Mouse (Mus musculus) MEL (cell line): ENCODE data around the gene Sppl3. TPM values are rescaled to one million over a fixed set of nuclear protein-coding genes. Genes with fewer than 3 reads are reported as not detected.

Source experiments
- DNase-seq: peaks from one replicate; pipeline ENCODE4 v3.0.0; 2011; ENCODE audit warnings: low read depth, low spot score
- H3K27ac ChIP-seq: 2 replicates; pipeline ENCODE4 v1.5.1; 2012; ENCODE audit warnings: low read depth, mild to moderate bottlenecking, control low read depth, low read length, moderate library complexity; ENCODE audit not compliant: control insufficient read depth
- H3K27me3 ChIP-seq, 2 experiments: fragments of 150-350 bp in 1 of 2; sonication (generic) in 1 of 2; 2 replicates each; pipeline ENCODE4 v1.6.1; 2012; ENCODE audit warnings: low read length in 2 of 2, mild to moderate bottlenecking in 2 of 2, improper control_type of control experiment in 1 of 2, moderate library complexity in 1 of 2; ENCODE audit not compliant: insufficient read depth in 2 of 2, control insufficient read depth in 1 of 2
- H3K36me3 ChIP-seq, 2 experiments: 2 replicates each; pipeline ENCODE4 v1.6.1; 2012 to 2014; ENCODE audit warnings: low read length in 2 of 2, improper control_type of control experiment in 1 of 2, inconsistent platforms in 1 of 2, mild to moderate bottlenecking in 1 of 2; ENCODE audit not compliant: insufficient read depth in 2 of 2, control insufficient read depth in 1 of 2
- H3K4me1 ChIP-seq, 2 experiments: fragments of 150-350 bp in 1 of 2; sonication (generic) in 1 of 2; 2 replicates each; pipeline ENCODE4 v1.6.1; 2012; ENCODE audit warnings: low read length in 2 of 2, improper control_type of control experiment in 1 of 2, mild to moderate bottlenecking in 1 of 2; ENCODE audit not compliant: insufficient read depth in 2 of 2, control insufficient read depth in 1 of 2
- H3K4me3 ChIP-seq, 2 experiments: fragments of 150-350 bp in 1 of 2; sonication (generic) in 1 of 2; 2 replicates each; pipeline ENCODE4 v1.5.1; 2012; ENCODE audit warnings: low read depth in 2 of 2, low read length in 2 of 2, mild to moderate bottlenecking in 2 of 2, moderate library complexity in 2 of 2, control low read depth in 1 of 2, improper control_type of control experiment in 1 of 2; ENCODE audit not compliant: control insufficient read depth in 1 of 2, insufficient read depth in 1 of 2
- H3K79me2 ChIP-seq: 2 replicates; pipeline ENCODE4 v1.6.1; 2012; ENCODE audit warnings: mild to moderate bottlenecking, low read length, moderate library complexity; ENCODE audit not compliant: control insufficient read depth, poor library complexity, insufficient read depth
- H3K9ac ChIP-seq: 2 replicates; pipeline ENCODE4 v1.6.1; 2012; ENCODE audit warnings: low read depth, mild to moderate bottlenecking, control low read depth, low read length, moderate library complexity; ENCODE audit not compliant: control insufficient read depth, poor library complexity, severe bottlenecking
- H3K9me3 ChIP-seq: fragments of 150-350 bp; sonication (generic); replicated peaks from 2 replicates; pipeline ENCODE4 v1.6.1; 2012; ENCODE audit warnings: mild to moderate bottlenecking, low read length, improper control_type of control experiment, moderate library complexity; ENCODE audit not compliant: insufficient read depth
- BHLHE40 ChIP-seq: IDR thresholded peaks from 2 replicates; pipeline ENCODE4 v1.6.1; 2012; ENCODE audit warnings: low read depth, mild to moderate bottlenecking, inconsistent platforms, low read length, improper control_type of control experiment, borderline replicate concordance
- CHD1 ChIP-seq: IDR thresholded peaks from 2 replicates; pipeline ENCODE4 v1.6.1; 2012; ENCODE audit warnings: low read depth, mild to moderate bottlenecking, inconsistent platforms, low read length, improper control_type of control experiment
- CHD2 ChIP-seq: IDR thresholded peaks from 2 replicates; pipeline ENCODE4 v1.6.1; 2011; ENCODE audit warnings: low read length, improper control_type of control experiment
- CTCF ChIP-seq, 3 experiments: IDR thresholded peaks in 2 of 3; conservative IDR thresholded peaks in 1 of 3; 2 replicates each; pipeline ENCODE4 v1.5.1; 2011 to 2012; ENCODE audit warnings: low read length in 3 of 3, low read depth in 2 of 3, mild to moderate bottlenecking in 2 of 3, improper control_type of control experiment in 1 of 3, inconsistent platforms in 1 of 3, mixed read lengths in 1 of 3, moderate library complexity in 1 of 3; ENCODE audit not compliant: control insufficient read depth in 1 of 3, insufficient read depth in 1 of 3, poor library complexity in 1 of 3, severe bottlenecking in 1 of 3
- E2F4 ChIP-seq: IDR thresholded peaks from 2 replicates; pipeline ENCODE4 v1.6.1; 2011; ENCODE audit warnings: low read depth, low read length, improper control_type of control experiment, borderline replicate concordance
- EP300 ChIP-seq, 2 experiments: IDR thresholded peaks; 2 replicates each; pipeline ENCODE4 v1.6.1; 2011; ENCODE audit warnings: improper control_type of control experiment in 2 of 2, low read length in 2 of 2, low read depth in 1 of 2, mild to moderate bottlenecking in 1 of 2
- ETS1 ChIP-seq: IDR thresholded peaks from 2 replicates; pipeline ENCODE4 v1.6.1; 2012; ENCODE audit warnings: low read depth, mild to moderate bottlenecking, inconsistent platforms, low read length, improper control_type of control experiment, moderate library complexity
- GABPA ChIP-seq: IDR thresholded peaks from 2 replicates; pipeline ENCODE4 v1.6.1; 2012; ENCODE audit warnings: low read depth, mild to moderate bottlenecking, inconsistent platforms, low read length, improper control_type of control experiment, moderate library complexity
- GATA1 ChIP-seq: IDR thresholded peaks from 2 replicates; pipeline ENCODE4 v1.6.1; 2011; ENCODE audit warnings: low read depth, low read length, improper control_type of control experiment
- JUND ChIP-seq: IDR thresholded peaks from 2 replicates; pipeline ENCODE4 v1.6.1; 2011; ENCODE audit warnings: low read depth, mild to moderate bottlenecking, improper control_type of control experiment, low read length
- MAFK ChIP-seq: IDR thresholded peaks from 2 replicates; pipeline ENCODE4 v1.6.1; 2011; ENCODE audit warnings: low read depth, mild to moderate bottlenecking, low read length, improper control_type of control experiment, borderline replicate concordance
- MAX ChIP-seq: IDR thresholded peaks from 2 replicates; pipeline ENCODE4 v1.6.1; 2011; ENCODE audit warnings: low read length, improper control_type of control experiment
- MAZ ChIP-seq: IDR thresholded peaks from 2 replicates; pipeline ENCODE4 v1.6.1; 2012; ENCODE audit warnings: low read depth, mild to moderate bottlenecking, inconsistent platforms, low read length, improper control_type of control experiment
- MEF2A ChIP-seq: IDR thresholded peaks from 2 replicates; pipeline ENCODE4 v1.6.1; 2014; ENCODE audit warnings: low read depth, mild to moderate bottlenecking, inconsistent platforms, low read length, improper control_type of control experiment; ENCODE audit not compliant: poor library complexity, insufficient replicate concordance, severe bottlenecking; ENCODE audit errors: extremely low read depth
- MXI1 ChIP-seq: IDR thresholded peaks from 2 replicates; pipeline ENCODE4 v1.6.1; 2011; ENCODE audit warnings: mild to moderate bottlenecking, low read depth, low read length, improper control_type of control experiment
- MYB ChIP-seq: IDR thresholded peaks from 2 replicates; pipeline ENCODE4 v1.6.1; 2011; ENCODE audit warnings: mild to moderate bottlenecking, low read depth, low read length, improper control_type of control experiment
- NELFE ChIP-seq: IDR thresholded peaks from 2 replicates; pipeline ENCODE4 v1.6.1; 2011; ENCODE audit warnings: low read depth, low read length, improper control_type of control experiment
- NRF1 ChIP-seq: IDR thresholded peaks from 2 replicates; pipeline ENCODE4 v1.6.1; 2014; ENCODE audit warnings: low read depth, mild to moderate bottlenecking, inconsistent platforms, low read length, improper control_type of control experiment, moderate library complexity; ENCODE audit not compliant: poor library complexity, insufficient read depth, severe bottlenecking
- POLR2A ChIP-seq, 2 experiments: IDR thresholded peaks; 2 replicates each; pipeline ENCODE4 v1.6.1; 2011 to 2012; ENCODE audit warnings: low read length in 2 of 2, mild to moderate bottlenecking in 2 of 2, control low read depth in 1 of 2, improper control_type of control experiment in 1 of 2, low read depth in 1 of 2, moderate library complexity in 1 of 2; ENCODE audit not compliant: control insufficient read depth in 1 of 2, insufficient read depth in 1 of 2, poor library complexity in 1 of 2
- POLR2AphosphoS2 ChIP-seq: IDR thresholded peaks from 2 replicates; pipeline ENCODE4 v1.6.1; 2011; ENCODE audit warnings: low read length, improper control_type of control experiment
- RAD21 ChIP-seq: IDR thresholded peaks from 2 replicates; pipeline ENCODE4 v1.6.1; 2011; ENCODE audit warnings: mild to moderate bottlenecking, low read depth, low read length, improper control_type of control experiment
- RCOR1 ChIP-seq: IDR thresholded peaks from 2 replicates; pipeline ENCODE4 v1.6.1; 2012; ENCODE audit warnings: low read depth, mild to moderate bottlenecking, inconsistent platforms, low read length, improper control_type of control experiment
- SIN3A ChIP-seq: IDR thresholded peaks from 2 replicates; pipeline ENCODE4 v1.6.1; 2012; ENCODE audit warnings: low read length, improper control_type of control experiment, inconsistent platforms
- TBP ChIP-seq: IDR thresholded peaks from 2 replicates; pipeline ENCODE4 v1.8.0; 2011; ENCODE audit warnings: low read depth, low read length, improper control_type of control experiment
- USF1 ChIP-seq: IDR thresholded peaks from 2 replicates; pipeline ENCODE4 v1.6.1; 2014; ENCODE audit warnings: low read depth, mild to moderate bottlenecking, inconsistent platforms, low read length, improper control_type of control experiment, moderate library complexity
- USF2 ChIP-seq, 2 experiments: IDR thresholded peaks; 2 replicates each; pipeline ENCODE4 v1.6.1; 2011 to 2012; ENCODE audit warnings: improper control_type of control experiment in 2 of 2, low read length in 2 of 2, borderline replicate concordance in 1 of 2, inconsistent platforms in 1 of 2, low read depth in 1 of 2, mild to moderate bottlenecking in 1 of 2; ENCODE audit not compliant: insufficient read depth in 1 of 2
- ZC3H11A ChIP-seq: IDR thresholded peaks from 2 replicates; pipeline ENCODE4 v1.6.1; 2012; ENCODE audit warnings: low read depth, mild to moderate bottlenecking, inconsistent platforms, low read length, improper control_type of control experiment
- ZKSCAN1 ChIP-seq: IDR thresholded peaks from 2 replicates; pipeline ENCODE4 v1.6.1; 2012; ENCODE audit warnings: low read depth, mild to moderate bottlenecking, inconsistent platforms, low read length, improper control_type of control experiment, moderate library complexity
- ZNF384 ChIP-seq: IDR thresholded peaks from 2 replicates; pipeline ENCODE4 v1.6.1; 2012; ENCODE audit warnings: low read depth, mild to moderate bottlenecking, inconsistent platforms, low read length, improper control_type of control experiment
- polyA plus RNA-seq, 2 experiments: library from polyadenylated mRNA; stranded (reverse) in 1 of 2; unstranded in 1 of 2; fragments of >175 nt in 1 of 2; fragments of >200 nt in 1 of 2; gene quantifications; 2 replicates each; pipeline versions ENCODE4 v1.2.1 to v1.2.4; 2012; ENCODE audit warnings: low replicate concordance in 2 of 2, low read depth in 1 of 2; ENCODE audit not compliant: insufficient read length in 2 of 2, insufficient read depth in 1 of 2, missing spikeins in 1 of 2
- total RNA-seq: library from RNA; depleted of rRNA; stranded (reverse); fragments of 300-350 nt; gene quantifications from 2 replicates; pipeline ENCODE4 v1.2.3, GENCODE M21; 2012

Sppl3 gene
- total and polyA plus RNA-seq, 3 experiments: 25.8 to 50.9 TPM; not detected in 1

DNA sequence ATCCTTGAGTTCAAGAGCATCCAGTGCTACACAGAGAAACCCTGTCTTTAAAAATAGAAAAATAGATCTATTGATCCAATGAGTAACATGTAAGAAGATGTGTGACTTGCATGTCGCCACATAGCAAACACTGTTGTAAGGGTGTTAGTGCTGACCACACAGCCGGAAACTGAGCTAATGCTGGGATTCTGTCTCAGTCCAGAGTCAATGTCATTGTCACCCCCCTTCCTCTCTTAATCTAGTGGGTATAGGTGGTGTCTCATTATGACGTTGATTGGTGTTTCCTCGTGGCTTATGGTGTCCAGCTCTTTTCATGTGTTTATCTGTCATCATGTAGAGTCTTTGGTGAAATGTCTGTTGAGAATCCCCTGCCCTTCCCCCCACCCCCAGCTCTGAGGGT lies 55.3 kb downstream of the Sppl3 start:
- Histone ChIP-seq H3K9me3 (no peaks in the 10 kb centered on the region), H3K27me3 (no peaks in the 10 kb centered on the region), H3K79me2 (peaks cover 30% of the 10 kb centered on the region), H3K27ac (no peak overlapping the region), H3K4me1 (peaks cover 30 to 56% of the 10 kb centered on the region in 2 experiments), H3K36me3 (peaks cover 0 to 60% of the 10 kb centered on the region in 2 experiments; a peak in 2 of 4 replicates), H3K4me3 (no peak overlapping the region), H3K9ac (no peak overlapping the region)
- DNase-seq: no peak
- peak; percentile 34; the same call in 1 of the 2 replicates for TF ChIP-seq MXI1
- no peak for TF ChIP-seq MAFK
- TF ChIP-seq TBP: no peak
- no peak for TF ChIP-seq USF1
- no peak for TF ChIP-seq MAX
- no peak for TF ChIP-seq RAD21
- TF ChIP-seq CTCF (IDR thresholded peaks at IDR 0.05 in 2 of 3, conservative IDR thresholded peaks at IDR 0.05 in 1 of 3; ENCODE audit: control insufficient read depth in 1 of 3, insufficient read depth in 1 of 3, low read depth in 2 of 3, low read length in 3 of 3, poor library complexity in 1 of 3, severe bottlenecking in 1 of 3): no peak

DNA sequence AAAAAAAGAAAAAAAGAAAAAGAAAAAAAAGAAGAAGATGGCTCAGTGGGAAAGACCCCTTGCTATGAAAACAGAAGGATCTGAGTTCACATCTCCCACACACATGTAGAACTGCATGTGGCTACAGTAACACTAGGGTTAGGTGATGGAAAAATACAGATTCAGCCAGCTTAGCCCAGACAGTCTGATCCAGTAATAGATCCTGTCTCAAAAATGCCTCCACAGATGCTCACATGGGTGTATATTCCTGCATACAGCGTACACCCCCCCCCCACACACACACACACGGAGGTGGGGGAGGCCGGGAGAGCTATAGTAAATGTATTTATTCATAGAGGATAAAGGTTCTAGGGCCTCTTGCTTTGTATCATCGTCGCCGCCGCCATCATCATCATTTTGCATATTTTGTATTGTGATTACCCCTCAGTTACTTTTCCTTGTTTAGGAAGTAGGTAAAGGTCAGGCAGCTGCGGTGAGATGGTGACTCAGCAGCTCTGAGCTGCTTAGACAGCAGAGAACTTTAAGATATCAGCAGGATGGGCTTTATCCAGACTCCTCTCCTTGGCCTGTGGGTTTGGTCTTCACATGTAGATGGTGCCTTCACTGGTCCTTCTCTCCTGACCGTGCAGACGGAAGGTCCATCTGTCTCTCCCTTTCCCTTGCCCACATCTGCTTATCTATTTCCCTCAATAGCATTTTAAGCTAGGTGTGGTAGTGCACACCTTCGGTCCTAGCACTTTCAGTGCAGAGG lies 57.9 kb downstream of the Sppl3 start:
- Histone ChIP-seq H3K79me2 (peaks cover 28% of the 10 kb centered on the region), H3K27me3 (no peaks in the 10 kb centered on the region), H3K36me3 (peaks cover 0 to 60% of the 10 kb centered on the region in 2 experiments; a peak in 2 of 4 replicates), H3K4me1 (peaks cover 29 to 61% of the 10 kb centered on the region in 2 experiments), H3K27ac (peak overlapping the region; percentile 81), H3K4me3 (no peak overlapping the region), H3K9me3 (no peaks in the 10 kb centered on the region), H3K9ac (peak overlapping the region; percentile 39; the same call in 1 of the 2 replicates)
- DNase-seq: peak; percentile 88
- TF ChIP-seq CHD1 (no peak), MYB (no peak), USF2 (IDR thresholded peaks at IDR 0.05; ENCODE audit: borderline replicate concordance in 1 of 2, insufficient read depth in 1 of 2, low read depth in 1 of 2, low read length in 2 of 2) (no peak), E2F4 (no peak), MAZ (no peak), RCOR1 (peak; percentile 30; the same call in 1 of the 2 replicates), ZNF384 (0 out of 2 replicates have a peak, but pooled peaks have one; percentile 10), MEF2A (no peak), POLR2AphosphoS2 (no peak), MAX (no peak), NRF1 (no peak; the same call in 1 of the 2 replicates), GABPA (peak; percentile 91), BHLHE40 (peak; percentile 20; the same call in 1 of the 2 replicates), MXI1 (no peak), JUND (no peak), ZKSCAN1 (no peak), SIN3A (peak; percentile 73; the same call in 1 of the 2 replicates), GATA1 (peak; percentile 67), CHD2 (no peak), NELFE (no peak), EP300 (IDR thresholded peaks at IDR 0.05; ENCODE audit: low read depth in 1 of 2, low read length in 2 of 2) (peak; percentile 71 to 81), ZC3H11A (no peak), TBP (0 out of 2 replicates have a peak, but pooled peaks have one; percentile 25), MAFK (0 out of 2 replicates have a peak, but pooled peaks have one; percentile 35), ETS1 (peak; percentile 95), RAD21 (no peak), POLR2A (IDR thresholded peaks at IDR 0.05; ENCODE audit: control insufficient read depth in 1 of 2, insufficient read depth in 1 of 2, low read depth in 1 of 2, low read length in 2 of 2, poor library complexity in 1 of 2) (no peak)
